8 mouse cellular contexts compared by ENCODE assay signal in the genomic region with DNA sequence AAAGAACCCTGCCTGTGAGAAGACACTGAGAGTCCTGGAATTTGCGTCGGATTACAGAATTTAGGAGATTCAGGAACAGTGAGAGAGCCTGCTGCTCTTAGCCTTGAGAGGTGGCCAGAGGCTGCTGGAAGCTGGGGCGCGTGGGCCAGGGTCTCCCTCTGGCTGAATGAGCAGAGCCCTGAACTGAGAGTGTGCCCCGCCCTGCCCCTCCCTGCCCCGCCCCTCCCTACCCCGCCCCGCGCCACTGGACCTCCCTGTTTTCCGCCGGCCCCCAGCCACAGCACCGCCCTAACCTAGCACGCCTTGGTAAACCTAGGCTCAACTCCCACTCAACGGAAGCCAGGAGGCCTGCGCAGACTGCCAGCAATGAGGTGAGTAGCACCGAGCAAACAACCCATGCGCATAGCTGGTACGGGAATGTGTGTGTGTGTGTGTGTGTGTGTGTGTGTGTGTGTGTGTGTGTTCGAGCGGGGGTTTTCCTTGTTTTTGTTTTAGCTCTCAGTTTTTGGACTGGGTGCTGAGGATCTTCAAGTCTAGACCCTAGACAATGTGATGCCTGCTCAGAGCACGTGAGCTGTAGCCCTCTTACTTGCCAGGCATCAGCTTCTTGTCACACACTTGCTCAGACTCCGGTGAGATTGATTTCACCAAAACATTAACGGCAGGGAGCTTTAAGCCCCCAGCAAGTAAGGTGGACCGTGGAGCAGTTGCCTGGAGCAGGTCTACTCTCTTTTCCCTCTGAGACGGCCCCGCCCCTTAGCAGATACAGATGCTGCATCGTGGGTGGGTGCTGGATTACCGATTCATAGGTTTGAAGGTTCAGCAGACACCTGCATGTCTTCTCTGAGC. TPM values are rescaled to one million over a fixed set of nuclear protein-coding genes. Genes with fewer than 3 reads are reported as not detected.
DNase-seq lines count a peak whose midpoint lies in the region; ATAC-seq and TF ChIP-seq lines count a peak whose summit lies in the region.

A gene (plus strand): TSS at position 290 of the 849 bp plus-strand sequence.

- H3K27ac ChIP-seq in kidney, adult 2 months (ENCODE audit: insufficient read depth, low read depth, low read length), result no peak within 1 kb of the TSS
- H3K27ac ChIP-seq in forebrain, embryonic 14.5 days (ENCODE audit: low read depth, low read length), result no peak within 1 kb of the TSS

- peak within 1 kb of the TSS; percentile 16 for H3K4me3 ChIP-seq in kidney, adult 2 months (ENCODE audit: insufficient read depth, low read depth, low read length)
- peak within 1 kb of the TSS; percentile 30 for H3K4me3 ChIP-seq in forebrain, embryonic 14.5 days (ENCODE audit: low read depth, low read length)

- TF ChIP-seq CTCF in kidney, adult 2 months (conservative IDR thresholded peaks at IDR 0.05; ENCODE audit: insufficient read depth, insufficient read length, low read depth, low read length), result no peak

- no peaks in the 10 kb centered on the region for H3K27me3 ChIP-seq in kidney, adult 2 months (replicated peaks; ENCODE audit: control insufficient read depth, insufficient read depth, low read length)
- H3K27me3 ChIP-seq in forebrain, embryonic 14.5 days (replicated peaks; ENCODE audit: control insufficient read depth, insufficient read depth, low read length), result no peaks in the 10 kb centered on the region

- no peaks in the 10 kb centered on the region; the same call in 1 of the 2 replicates for H3K4me1 ChIP-seq in kidney, adult 2 months (ENCODE audit: control insufficient read depth, insufficient read depth, low read length)
- peaks cover 4% of the 10 kb centered on the region; the same call in 1 of the 2 replicates for H3K4me1 ChIP-seq in forebrain, embryonic 14.5 days (ENCODE audit: control insufficient read depth, insufficient read depth, low read length)

- peak within 1 kb of the TSS; percentile 62 for H3K4me2 ChIP-seq in forebrain, embryonic 14.5 days (ENCODE audit: low read length)

- peak; percentile 23 for DNase-seq in kidney, adult 2 months
- DNase-seq in kidney, adult 11 months, result no peak
- peak; percentile 58 for DNase-seq in T-cell, adult 2 months (ENCODE audit: low spot score)
- DNase-seq in forebrain, embryonic 14.5 days (ENCODE audit: low spot score), result peak; percentile 54
- DNase-seq in kidney, postnatal 10 days, result peak; percentile 59
- DNase-seq in lung, postnatal 10 days, result peak; percentile 36
- DNase-seq in retina, embryonic 14.5 days (ENCODE audit: low spot score), result peak; percentile 41
- DNase-seq in layer of hippocampus, adult 9-11 months, result no peak

- WGBS in kidney, adult 2 months, result 8% methylated on average over 28 of the region's 28 CpGs
- 11% methylated on average over 27 of the region's 28 CpGs for WGBS in forebrain, embryonic 14.5 days

- no peaks in the 10 kb centered on the region; the same call in 1 of the 2 replicates for H3K36me3 ChIP-seq in kidney, adult 2 months (ENCODE audit: control insufficient read depth, insufficient read depth, low read length)
- no peaks in the 10 kb centered on the region for H3K36me3 ChIP-seq in forebrain, embryonic 14.5 days (ENCODE audit: control insufficient read depth, insufficient read depth, low read length)

- H3K9me3 ChIP-seq in forebrain, embryonic 14.5 days (replicated peaks; ENCODE audit: control insufficient read depth, low read length), result no peaks in the 10 kb centered on the region

- H3K9ac ChIP-seq in forebrain, embryonic 14.5 days (ENCODE audit: low read length), result peak within 1 kb of the TSS; percentile 49

- ATAC-seq in forebrain, embryonic 14.5 days, result peak; percentile 84

- TF ChIP-seq POLR2A in kidney, adult 2 months (IDR thresholded peaks at IDR 0.05; ENCODE audit: low read depth, low read length), result no peak

RNA-seq across cellular contexts. Expression of the gene that starts here (rescaled TPM):
- polyA plus RNA-seq in kidney, adult 2 months (2012; rRNA removed), result 0.30 and 0.59 TPM in 2 replicates
- polyA plus RNA-seq in forebrain, embryonic 14.5 days (2014; fragmentation: Nextera tagmentation; extraction: Ambion mirVana), result 0.79 and 1.5 TPM in 2 replicates

Comparison
In these comparisons a context has a peak if more than half of its experiments do, and no peak if none do; other contexts are left out.
1. DNase-seq: peak in T-cell, adult 2 months (single experiment), forebrain, embryonic 14.5 days (single experiment), kidney, postnatal 10 days (single experiment), lung, postnatal 10 days (single experiment) and retina, embryonic 14.5 days (single experiment); none in kidney, adult 11 months (single experiment) and layer of hippocampus, adult 9-11 months (single experiment).
2. Peak in DNase-seq and H3K4me3 ChIP-seq in kidney, adult 2 months; RNA of the gene not detected or under 1 TPM.